Mouse (Mus musculus) 3T3-L1 (cell line): ENCODE data around the gene Mmp27.

Experiments
- DNase-seq: peaks from one replicate; pipeline ENCODE4 v3.0.0-alpha.2; 2015; ENCODE audit warnings: low read depth, low spot score

Mmp27 gene

GRCm38 (mm10) chr9:7571162-7571561 lies at the start of gene Mmp27:
TSS of gene Mmp27 (plus strand) at chr9:7571396.
- DNase-seq = no peak

- DNase-seq = peak; percentile 36
Measured at GRCm38 (mm10) chr9:7526255-7526940, 44.8 kb upstream of the Mmp27 start.

GRCm38 (mm10) chr9:7542763-7543162 lies 28.4 kb upstream of the Mmp27 start:
- no peak for DNase-seq

GRCm38 (mm10) chr9:7544923-7545457 lies 26.2 kb upstream of the Mmp27 start:
- DNase-seq = peak; percentile 14

- DNase-seq = peak; percentile 56
Measured at GRCm38 (mm10) chr9:7545471-7545870, 25.7 kb upstream of the Mmp27 start.

GRCm38 (mm10) chr9:7545920-7546319 lies 25.3 kb upstream of the Mmp27 start:
- DNase-seq = no peak

DNA sequence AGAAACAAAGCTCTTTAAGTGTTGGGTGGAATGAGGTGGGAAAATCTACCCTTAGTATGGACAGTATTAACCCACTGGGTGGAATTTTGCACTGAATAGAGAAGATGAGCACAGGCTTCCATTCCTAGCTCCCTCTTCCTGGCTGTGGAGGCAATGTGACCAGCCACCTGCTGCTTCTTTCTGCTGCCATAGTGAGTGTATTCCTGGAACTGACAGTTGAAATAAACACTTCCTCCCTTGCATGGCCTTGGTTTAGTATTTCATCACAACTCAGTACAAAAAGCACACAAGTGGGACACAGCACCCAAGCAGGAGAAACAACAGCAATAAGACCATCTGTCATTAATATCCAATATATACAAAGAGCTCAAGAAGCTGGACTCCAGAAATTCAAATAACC lies 19.3 kb upstream of the Mmp27 start:
- no peak for DNase-seq

- DNase-seq = no peak
Measured at GRCm38 (mm10) chr9:7553536-7553935, 17.7 kb upstream of the Mmp27 start.

GRCm38 (mm10) chr9:7554382-7554781 lies 16.8 kb upstream of the Mmp27 start:
- peak; percentile 72 for DNase-seq

DNA sequence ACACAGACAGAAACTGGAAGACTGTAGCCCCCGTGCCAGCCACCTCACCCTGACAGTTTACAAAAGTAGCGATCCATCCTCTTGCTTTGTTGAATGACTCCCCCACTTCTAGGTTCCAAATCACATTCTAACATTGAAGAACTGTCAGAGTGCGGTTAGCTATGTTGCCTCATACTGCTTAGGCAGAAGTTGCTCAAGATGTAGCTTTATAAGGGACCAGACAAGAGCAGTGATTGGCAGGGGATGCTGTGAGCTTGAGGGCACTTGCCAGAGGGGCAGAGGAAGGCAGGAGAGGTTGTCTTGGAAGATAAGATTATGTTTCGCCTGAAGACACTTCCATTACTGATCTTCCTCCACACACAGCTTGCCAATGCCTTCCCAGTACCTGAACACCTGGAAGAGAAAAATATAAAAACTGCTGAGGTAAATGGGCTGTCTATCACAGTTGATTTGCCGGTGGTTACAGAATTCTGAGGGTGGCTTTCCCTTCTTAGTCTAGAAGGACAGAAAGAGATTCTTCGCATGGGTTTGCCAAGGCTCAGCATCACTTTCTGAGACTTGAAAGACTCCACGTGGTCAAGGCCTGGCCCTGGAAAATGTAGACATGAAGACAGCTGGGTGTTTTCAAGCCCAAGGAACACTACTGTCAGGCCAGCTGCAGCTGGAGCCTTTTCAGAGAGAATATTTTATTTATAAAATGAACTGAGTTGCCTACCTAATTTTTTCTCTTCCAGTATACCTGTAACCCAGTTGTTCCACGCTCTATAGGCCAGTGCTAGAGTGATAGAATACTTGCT lies 12.8 kb upstream of the Mmp27 start, which contains the start of gene Mmp8:
Gene Mmp8, plus strand, starts transcription at position 236 of the 797 bp plus-strand sequence.
- no peak for DNase-seq

DNA sequence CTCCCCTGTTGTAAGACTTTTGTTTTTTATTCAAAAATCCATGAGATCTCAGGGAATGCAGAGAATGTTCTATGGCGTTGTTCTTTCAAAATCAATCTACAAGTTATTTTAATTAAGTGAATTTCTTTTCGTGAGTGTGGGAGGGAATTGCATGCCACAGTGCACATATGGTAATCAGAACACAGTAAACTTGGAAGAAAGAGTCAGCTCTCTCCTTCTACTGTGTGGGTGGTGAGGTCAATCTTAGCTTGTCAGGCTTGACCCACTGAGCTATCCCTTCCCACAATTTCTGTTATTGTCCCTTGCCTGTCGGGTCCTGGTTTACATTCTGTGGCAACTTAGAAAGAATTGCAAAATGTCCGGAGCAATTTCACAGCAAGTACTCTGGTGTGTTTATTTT lies 11.2 kb upstream of the Mmp27 start:
- no peak for DNase-seq

- no peak for DNase-seq
Measured at GRCm38 (mm10) chr9:7567376-7567775, 3.8 kb upstream of the Mmp27 start.

DNA sequence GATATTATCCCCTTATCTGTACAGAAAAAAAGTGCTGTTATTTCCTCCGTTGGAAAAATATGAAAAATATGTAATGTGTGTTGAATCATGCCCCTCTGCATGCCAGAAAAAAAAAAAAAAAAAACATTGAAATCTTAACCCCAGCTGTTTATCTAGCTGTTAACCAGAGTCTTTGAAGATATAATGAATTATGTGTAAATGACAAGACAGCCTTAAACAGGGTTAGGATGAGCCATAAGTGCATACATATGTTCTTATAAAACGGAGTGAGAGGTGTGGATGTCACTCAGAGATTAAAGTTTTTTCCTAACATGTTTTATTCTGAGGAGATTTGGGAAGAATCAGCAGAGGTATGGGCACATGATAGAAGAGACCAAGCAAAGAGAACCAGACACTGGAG lies 3.3 kb upstream of the Mmp27 start:
- no peak for DNase-seq

GRCm38 (mm10) chr9:7570485-7570884 lies 711 bp upstream of the Mmp27 start:
- no peak for DNase-seq

- peak; percentile 52 for DNase-seq
Measured at GRCm38 (mm10) chr9:7572188-7572587, 992 bp downstream of the Mmp27 start.

- peak; percentile 82 for DNase-seq
Measured at GRCm38 (mm10) chr9:7572663-7573308, 1.6 kb downstream of the Mmp27 start.

DNA sequence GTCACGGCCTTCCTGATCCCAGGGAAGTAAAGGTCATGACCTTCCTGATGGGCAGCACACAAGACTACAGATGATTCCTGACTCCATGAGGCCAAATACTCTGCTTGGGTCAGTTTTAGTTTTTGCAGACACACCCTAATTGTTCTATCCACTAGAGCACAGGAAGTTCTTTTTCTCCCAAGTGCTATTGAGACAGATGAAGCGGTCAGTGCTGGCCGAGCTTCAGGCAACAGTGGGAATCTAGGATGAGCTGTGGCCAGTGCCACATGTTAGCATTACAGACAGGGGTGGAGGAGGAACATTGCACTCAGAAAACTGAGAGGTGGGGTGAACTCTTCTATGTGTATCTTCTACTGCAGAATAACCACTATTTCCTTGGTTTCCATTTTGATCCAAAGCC lies 4.3 kb downstream of the Mmp27 start:
- DNase-seq = no peak

- DNase-seq = no peak
Measured at GRCm38 (mm10) chr9:7577371-7577770, 6.2 kb downstream of the Mmp27 start.

GRCm38 (mm10) chr9:7590063-7590462 lies 18.9 kb downstream of the Mmp27 start:
- DNase-seq = no peak

- DNase-seq = no peak
Measured at GRCm38 (mm10) chr9:7593272-7593812, 22.1 kb downstream of the Mmp27 start.

DNA sequence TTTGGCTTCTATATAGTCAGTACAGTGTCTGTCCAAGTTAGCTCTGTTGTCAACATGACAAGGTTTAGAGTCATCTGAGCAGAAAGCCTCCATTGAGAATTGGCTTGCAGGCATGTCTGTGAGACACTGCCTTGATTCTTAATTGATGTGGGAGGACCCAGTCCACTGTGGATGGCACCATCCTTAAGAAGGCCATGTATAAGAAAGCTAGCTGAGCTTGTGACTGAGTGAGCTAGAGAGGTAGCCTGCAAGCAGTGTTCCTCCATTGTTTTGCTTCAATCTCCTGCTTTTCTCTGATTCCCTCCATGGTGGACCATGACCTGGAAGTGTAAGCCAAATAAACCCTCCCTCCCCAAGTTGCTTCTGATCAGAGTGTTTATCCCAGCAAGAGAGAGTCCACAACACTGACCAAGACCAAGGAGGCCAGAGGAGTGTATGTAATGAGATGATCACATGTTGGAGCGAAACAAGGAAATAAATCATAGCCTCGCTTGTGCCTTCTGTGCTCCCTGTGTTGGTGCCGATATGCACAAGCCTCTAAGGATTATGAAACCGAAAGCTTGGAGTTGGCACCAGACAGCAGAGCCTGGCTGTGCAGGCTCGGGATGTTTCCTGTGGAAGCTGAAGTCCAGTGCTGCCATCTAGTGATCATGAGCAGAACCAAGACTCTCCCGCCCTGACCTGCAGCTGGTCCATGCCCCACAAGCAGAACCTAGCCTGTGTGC lies 23.8 kb downstream of the Mmp27 start:
- peak; percentile 97 for DNase-seq
